Mouse (Mus musculus) stomach, embryonic 16.5 days (tissue): Measurements from ENCODE around the gene 2700097O09Rik. TPM values are rescaled to one million over a fixed set of nuclear protein-coding genes. Genes with fewer than 3 reads are reported as not detected.
A peak's percentile ranks its signal among the peaks of the same experiment; 100 is the strongest.
"Not testable (repeated sequence)": the region's sequence is repeated elsewhere in the genome, so short reads cannot be mapped to it uniquely, and the experiment has no call there.

Source experiments
- ATAC-seq: fragments of 200-750 bp; cut with Nextera tagmentation; 2 replicates; pipeline ENCODE4 v1.8.0; 2017; ENCODE audit warnings: moderate number of reproducible peaks, moderate TSS enrichment; ENCODE audit not compliant: insufficient read depth, low FRiP score
- H3K27ac ChIP-seq: fragments of 300-500 bp; sonication (generic); 2 replicates; pipeline ENCODE4 v1.5.1; 2014; ENCODE audit warnings: low read length
- H3K27me3 ChIP-seq: fragments of 300-500 bp; sonication (generic); 2 replicates; pipeline ENCODE4 v1.6.1; 2014; ENCODE audit warnings: low read length, control low read depth, mixed read lengths; ENCODE audit not compliant: control insufficient read depth, insufficient read depth
- H3K36me3 ChIP-seq: fragments of 300-500 bp; sonication (generic); 2 replicates; pipeline ENCODE4 v1.6.1; 2014; ENCODE audit warnings: low read length; ENCODE audit not compliant: control insufficient read depth, insufficient read depth
- H3K4me1 ChIP-seq: fragments of 300-500 bp; sonication (generic); 2 replicates; pipeline ENCODE4 v1.6.1; 2014; ENCODE audit warnings: low read length, control low read depth, mixed read lengths; ENCODE audit not compliant: control insufficient read depth, insufficient read depth
- H3K4me2 ChIP-seq: fragments of 300-500 bp; sonication (generic); 2 replicates; pipeline ENCODE4 v1.6.1; 2014; ENCODE audit warnings: low read depth, low read length, mixed read lengths
- H3K4me3 ChIP-seq: fragments of 300-500 bp; sonication (generic); replicated peaks from 2 replicates; pipeline ENCODE4 v1.5.1; 2014; ENCODE audit warnings: mild to moderate bottlenecking, low read length
- H3K9ac ChIP-seq: fragments of 300-500 bp; sonication (generic); 2 replicates; pipeline ENCODE4 v1.6.1; 2014; ENCODE audit warnings: low read length
- H3K9me3 ChIP-seq: fragments of 300-500 bp; sonication (generic); replicated peaks from 2 replicates; pipeline ENCODE4 v1.6.1; 2016; ENCODE audit warnings: low read length, control low read depth; ENCODE audit not compliant: control insufficient read depth
- WGBS: fragments of 180-500 bp; shearing (Covaris S2); extraction: QIAGEN DNeasy Blood & Tissue Kit; methylation state at CpG from one replicate; pipeline ENCODE4 v1.1.7; 2014; 5-methylcytosine and 5-hydroxymethylcytosine counted together
- polyA plus RNA-seq: library from polyadenylated mRNA; unstranded; fragments of >200 nt; fragmentation: Nextera tagmentation; extraction: Ambion mirVana; gene quantifications from 2 replicates; pipeline ENCODE4 v1.2.1, GENCODE M21; 2015

Gene 2700097O09Rik
- polyA plus RNA-seq = 25.8 and 32.9 TPM in 2 replicates

- not testable (repeated sequence) for H3K36me3 ChIP-seq, H3K4me1 ChIP-seq, H3K27me3 ChIP-seq, H3K9me3 ChIP-seq
- Histone ChIP-seq H3K27ac (peak within 1 kb of the TSS; percentile 90), H3K4me3 (peak within 1 kb of the TSS; percentile 66), H3K9ac (peak within 1 kb of the TSS; percentile 85), H3K4me2 (peak within 1 kb of the TSS; percentile 60)
- under 1% methylated on average over 60 of the region's 60 CpGs for WGBS
- ATAC-seq = peak; percentile 99
These were observed at the start of gene 2700097O09Rik, which contains the start of gene Srp54a for GRCm38 (mm10) chr12:55079726-55080600. Gene 2700097O09Rik (minus strand): TSS chr12:55080110. Gene Srp54a (plus strand): TSS chr12:55080262.

- H3K9me3 ChIP-seq, H3K4me3 ChIP-seq, H3K4me1 ChIP-seq, H3K9ac ChIP-seq, H3K27ac ChIP-seq, H3K36me3 ChIP-seq, H3K27me3 ChIP-seq, H3K4me2 ChIP-seq: not testable (repeated sequence)
- no CpG with 5 or more reads among the region's 18 CpGs for WGBS
- ATAC-seq = peak; percentile 53; the same call in 1 of the 2 replicates
These were observed 44.8 kb upstream of the 2700097O09Rik start for GRCm38 (mm10) chr12:55124731-55125130.

- not testable (repeated sequence) for H3K9ac ChIP-seq, H3K36me3 ChIP-seq, H3K4me1 ChIP-seq, H3K9me3 ChIP-seq, H3K4me3 ChIP-seq, H3K27ac ChIP-seq, H3K4me2 ChIP-seq, H3K27me3 ChIP-seq
- peak; percentile 99 for ATAC-seq
- no CpG with 5 or more reads among the region's 40 CpGs for WGBS
These were observed 44.3 kb upstream of the 2700097O09Rik start, which contains the start of gene Fam177a for GRCm38 (mm10) chr12:55124242-55124641. Gene Fam177a (plus strand): TSS chr12:55124469.

GRCm38 (mm10) chr12:55112616-55113015 is 32.7 kb upstream of the 2700097O09Rik start:
- H3K4me3 ChIP-seq, H3K36me3 ChIP-seq, H3K27me3 ChIP-seq, H3K27ac ChIP-seq, H3K4me1 ChIP-seq, H3K9me3 ChIP-seq, ATAC-seq, H3K4me2 ChIP-seq, H3K9ac ChIP-seq: not testable (repeated sequence)
- WGBS = no CpG with 5 or more reads among the region's 7 CpGs

GRCm38 (mm10) chr12:55092127-55092526 is 12.2 kb upstream of the 2700097O09Rik start:
- 100% methylated on average over 1 of the region's 7 CpGs for WGBS
- not testable (repeated sequence) for H3K27ac ChIP-seq, H3K9ac ChIP-seq, H3K4me3 ChIP-seq, H3K9me3 ChIP-seq, H3K36me3 ChIP-seq, H3K4me2 ChIP-seq, H3K27me3 ChIP-seq, ATAC-seq, H3K4me1 ChIP-seq

GRCm38 (mm10) chr12:55080601-55080942 is 662 bp upstream of the 2700097O09Rik start:
- WGBS = under 1% methylated on average over 25 of the region's 25 CpGs
- not testable (repeated sequence) for H3K9me3 ChIP-seq, H3K4me1 ChIP-seq, H3K36me3 ChIP-seq, H3K27me3 ChIP-seq
- Histone ChIP-seq H3K9ac (peak overlapping the region; percentile 85), H3K4me3 (peak overlapping the region; percentile 66), H3K27ac (peak overlapping the region; percentile 90), H3K4me2 (peak overlapping the region; percentile 34)
- ATAC-seq = peak; percentile 45

GRCm38 (mm10) chr12:55078706-55079105 is 1.2 kb downstream of the 2700097O09Rik start:
- not testable (repeated sequence) for ATAC-seq

GRCm38 (mm10) chr12:55075296-55075695 is 4.6 kb downstream of the 2700097O09Rik start:
- no peaks in the 10 kb centered on the region for H3K27me3 ChIP-seq
- H3K4me3 ChIP-seq = no peak overlapping the region
- H3K27ac ChIP-seq = no peak overlapping the region
- H3K4me1 ChIP-seq = no peaks in the 10 kb centered on the region
- H3K9ac ChIP-seq = no peak overlapping the region
- WGBS = 96% methylated on average over 2 of the region's 2 CpGs
- no peak overlapping the region for H3K4me2 ChIP-seq
- ATAC-seq = no peak
- H3K36me3 ChIP-seq = no peaks in the 10 kb centered on the region
- no peaks in the 10 kb centered on the region for H3K9me3 ChIP-seq

More at GRCm38 (mm10) chr12:55078706-55079105, 1.2 kb downstream of the 2700097O09Rik start:
- H3K4me3 ChIP-seq, H3K9ac ChIP-seq, H3K4me2 ChIP-seq, H3K27ac ChIP-seq, H3K27me3 ChIP-seq, H3K36me3 ChIP-seq, H3K9me3 ChIP-seq, H3K4me1 ChIP-seq: not testable (repeated sequence)
- whole genome bisulfite sequencing = 43% methylated on average over 2 of the region's 2 CpGs

GRCm38 (mm10) chr12:55073686-55074085 is 6.2 kb downstream of the 2700097O09Rik start:
- 89% methylated on average over 7 of the region's 7 CpGs for WGBS
- no peaks in the 10 kb centered on the region for H3K4me1 ChIP-seq

More at GRCm38 (mm10) chr12:55073686-55074085, 6.2 kb downstream of the 2700097O09Rik start:
- no peak overlapping the region for H3K9ac ChIP-seq
- H3K27me3 ChIP-seq = no peaks in the 10 kb centered on the region
- no peaks in the 10 kb centered on the region for H3K36me3 ChIP-seq
- no peak overlapping the region for H3K27ac ChIP-seq
- H3K9me3 ChIP-seq = no peaks in the 10 kb centered on the region
- no peak overlapping the region for H3K4me3 ChIP-seq
- ATAC-seq = no peak
- no peak overlapping the region for H3K4me2 ChIP-seq
